Mouse (Mus musculus): Measurements from ENCODE around the gene Olfr631. TPM values are rescaled to one million over a fixed set of nuclear protein-coding genes. Genes with fewer than 3 reads are reported as not detected.

The Olfr631 gene
- not detected for total RNA-seq (2023)

DNA sequence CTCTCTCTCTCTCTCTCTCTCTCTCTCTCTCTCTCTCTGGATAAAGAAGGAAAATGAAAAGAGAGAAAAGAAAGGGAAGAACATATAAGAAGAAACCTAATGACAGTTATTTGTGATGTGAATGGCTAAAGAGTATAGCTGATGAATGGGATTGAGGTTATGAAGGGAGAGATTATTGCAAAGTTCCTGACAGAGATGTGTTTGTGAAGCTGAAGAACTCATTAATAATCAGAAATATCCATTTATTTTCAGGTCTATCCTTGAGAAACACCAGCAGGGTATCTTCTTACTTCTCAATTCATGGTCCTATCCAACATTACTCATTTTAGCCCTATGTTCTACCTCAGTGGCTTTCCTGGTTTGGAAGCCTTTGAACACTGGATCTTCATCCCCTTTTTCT, at the start of gene Olfr631:
TSS of gene Olfr631 (plus strand) at position 301 of the 400 bp plus-strand sequence.

GRCm38 (mm10) chr7:103886152-103886551, 42.5 kb upstream of the Olfr631 start, which contains the start of gene Olfr66:
TSS of gene Olfr66 (minus strand) at chr7:103886252.

GRCm38 (mm10) chr7:103894385-103894784, 34.2 kb upstream of the Olfr631 start, which contains the start of gene Olfr64:
TSS of gene Olfr64 (minus strand) at chr7:103894485.

DNA sequence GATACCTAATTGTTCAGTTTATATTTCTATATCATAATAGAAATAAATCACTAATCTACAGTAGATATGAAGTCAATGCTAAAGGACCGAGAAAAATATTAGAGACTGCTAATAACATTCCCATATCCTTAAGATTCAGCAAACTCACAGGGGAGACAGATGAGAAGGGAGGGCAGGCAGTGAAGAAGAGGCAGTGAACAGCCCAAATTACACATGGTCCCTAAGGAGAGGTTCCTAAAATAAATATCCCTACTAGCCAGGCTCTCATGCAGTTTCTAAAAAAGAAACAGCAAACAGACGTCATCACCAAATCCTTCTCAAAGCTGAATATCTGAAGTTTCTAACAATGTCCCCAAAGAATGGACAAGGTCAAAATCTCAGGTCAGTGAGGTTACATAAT, 25.4 kb upstream of the Olfr631 start, which contains the start of gene Olfr65:
TSS of gene Olfr65 (plus strand) at position 301 of the 400 bp plus-strand sequence.

GRCm38 (mm10) chr7:103934264-103934663, 5.6 kb downstream of the Olfr631 start, which contains the start of gene Olfr632:
TSS of gene Olfr632 (plus strand) at chr7:103934347.

DNA sequence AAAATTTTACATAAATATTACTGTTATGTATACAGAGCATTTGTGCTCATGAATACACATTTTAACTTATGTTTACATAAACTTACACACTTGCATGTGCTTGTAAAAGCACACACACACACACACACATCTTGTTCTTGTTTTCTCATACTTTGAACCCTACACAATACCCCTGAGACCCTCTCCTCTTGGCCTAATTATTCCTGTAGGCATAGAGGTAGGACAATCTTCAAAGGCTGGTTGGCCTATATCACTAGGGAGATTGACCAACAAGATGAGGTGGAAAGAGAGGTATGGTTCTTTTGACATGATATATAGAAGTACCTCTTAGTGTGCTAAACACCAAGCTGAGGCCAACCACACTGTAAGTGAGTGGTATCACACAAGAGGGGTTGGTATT, 15.5 kb downstream of the Olfr631 start, which contains the start of gene Olfr633:
TSS of gene Olfr633 (plus strand) at position 301 of the 400 bp plus-strand sequence.

GRCm38 (mm10) chr7:103970852-103971251, 42.2 kb downstream of the Olfr631 start, which contains the start of gene Olfr635:
TSS of gene Olfr635 (plus strand) at chr7:103971152.

Other genes starting within 250 kb of the Olfr631 start
- not detected for gene Olfr625-ps1, start 246.1 kb upstream of the Olfr631 start, total RNA-seq (2023)
- not detected for gene Olfr243, start 214.2 kb upstream of the Olfr631 start, total RNA-seq (2023)
- gene Olfr628, start 198.5 kb upstream of the Olfr631 start, total RNA-seq (2023) = not detected
- not detected for gene Olfr629, start 183.9 kb upstream of the Olfr631 start, total RNA-seq (2023)
- gene Olfr630, start 171.5 kb upstream of the Olfr631 start, total RNA-seq (2023) = not detected
- not detected for gene Olfr69, start 157.2 kb upstream of the Olfr631 start, total RNA-seq (2023)
- not detected for gene Olfr68, start 149.1 kb upstream of the Olfr631 start, total RNA-seq (2023)
- not detected for gene Olfr67, start 137.0 kb upstream of the Olfr631 start, total RNA-seq (2023)
- 10 to 100 TPM in 1 of 2 experiments, 1 to 10 TPM in 1; 1.7 to 18.8 TPM for gene Hbb-bt, start 114.8 kb upstream of the Olfr631 start, total RNA-seq (2023)
- 100 to 1,000 TPM in 1 of 2 experiments, 10 to 100 TPM in 1; 19.6 to 139 TPM for gene Hbb-bs, start 100.7 kb upstream of the Olfr631 start, total RNA-seq (2023)
- gene Hbb-bh2, start 88.3 kb upstream of the Olfr631 start, total RNA-seq (2023) = not detected
- gene Hbb-bh1, start 85.7 kb upstream of the Olfr631 start, total RNA-seq (2023) = not detected
- not detected for gene Hbb-y, start 75.6 kb upstream of the Olfr631 start, total RNA-seq (2023)
- gene Olfr66, start 42.6 kb upstream of the Olfr631 start, total RNA-seq (2023) = not detected
- not detected for gene Olfr64, start 34.3 kb upstream of the Olfr631 start, total RNA-seq (2023)
- gene Olfr65, start 25.3 kb upstream of the Olfr631 start, total RNA-seq (2023) = not detected
- not detected for gene Olfr632, start 5.5 kb downstream of the Olfr631 start, total RNA-seq (2023)
- not detected for gene Olfr633, start 15.6 kb downstream of the Olfr631 start, total RNA-seq (2023)
- not detected for gene Olfr635, start 42.3 kb downstream of the Olfr631 start, total RNA-seq (2023)
- gene Olfr638, start 69.9 kb downstream of the Olfr631 start, total RNA-seq (2023) = not detected
- gene Olfr639, start 88.5 kb downstream of the Olfr631 start, total RNA-seq (2023) = under 1 TPM; 0.09 to 0.10 TPM
- gene Olfr640, start 96.7 kb downstream of the Olfr631 start, total RNA-seq (2023) = not detected
- gene Olfr641, start 106.6 kb downstream of the Olfr631 start, total RNA-seq (2023) = not detected
- not detected for gene Olfr642, start 123.8 kb downstream of the Olfr631 start, total RNA-seq (2023)
- not detected for gene 4930516K23Rik, start 132.6 kb downstream of the Olfr631 start, total RNA-seq (2023)
- gene Olfr644, start 143.0 kb downstream of the Olfr631 start, total RNA-seq (2023) = not detected
- not detected for gene Olfr645, start 156.6 kb downstream of the Olfr631 start, total RNA-seq (2023)
- under 1 TPM in 1 of 2 experiments, not detected in 1; 0.15 TPM for gene Olfr646, start 176.0 kb downstream of the Olfr631 start, total RNA-seq (2023)
- gene Ubqln5, start 201.0 kb downstream of the Olfr631 start, total RNA-seq (2023) = not detected
- not detected for gene Olfr643, start 208.6 kb downstream of the Olfr631 start, total RNA-seq (2023)
- gene Ubqln3, start 214.5 kb downstream of the Olfr631 start, total RNA-seq (2023) = not detected
- gene Ubqlnl, start 221.7 kb downstream of the Olfr631 start, total RNA-seq (2023) = not detected
- not detected for gene Olfm5, start 236.0 kb downstream of the Olfr631 start, total RNA-seq (2023)